Mouse (Mus musculus) small intestine, adult 2 months (tissue): Measurements from ENCODE around the gene Dhrs7b.

Experiments used
- CTCF ChIP-seq: fragments of 200-500 bp; IDR thresholded peaks from 2 replicates; pipeline ENCODE4 v1.5.1; 2012; ENCODE audit warnings: low read depth, mild to moderate bottlenecking, control low read depth, inconsistent platforms, low read length, moderate library complexity, mixed read lengths; ENCODE audit not compliant: insufficient replicate concordance, insufficient read length; ENCODE audit errors: extremely low read depth
- POLR2A ChIP-seq: fragments of 200-500 bp; IDR thresholded peaks from 2 replicates; pipeline ENCODE4 v1.6.1; 2012; ENCODE audit warnings: low read depth, mild to moderate bottlenecking, control low read depth, inconsistent platforms, low read length, moderate library complexity

- TF ChIP-seq CTCF (no peak), POLR2A (no peak)
These were observed 1.5 kb upstream of the Dhrs7b start for GRCm38 (mm10) chr11:60828903-60829302.
